Mouse (Mus musculus) lung, postnatal 0 days (tissue): Measurements from ENCODE around the gene Olfr923. TPM values are rescaled to one million over a fixed set of nuclear protein-coding genes. Genes with fewer than 3 reads are reported as not detected.
"Not testable (repeated sequence)": the region's sequence is repeated elsewhere in the genome, so short reads cannot be mapped to it uniquely, and the experiment has no call there.

Experiments used
- ATAC-seq: fragments of 200-750 bp; cut with Nextera tagmentation; 2 replicates; pipeline ENCODE4 v1.8.0; 2017; ENCODE audit warnings: moderate library complexity
- DNase-seq: peaks from one replicate; pipeline ENCODE4 v3.0.0-alpha.2; 2016; ENCODE audit warnings: low spot score
- H3K27ac ChIP-seq: fragments of 300-500 bp; sonication (generic); 2 replicates; pipeline ENCODE4 v1.5.1; 2014; ENCODE audit warnings: antibody characterized with exemption, mild to moderate bottlenecking, low read length, mixed read lengths
- H3K27me3 ChIP-seq: fragments of 300-500 bp; sonication (generic); replicated peaks from 2 replicates; pipeline ENCODE4 v1.6.1; 2014; ENCODE audit warnings: low read length, mixed read lengths; ENCODE audit not compliant: insufficient read depth
- H3K36me3 ChIP-seq: fragments of 300-500 bp; sonication (generic); 2 replicates; pipeline ENCODE4 v1.6.1; 2014; ENCODE audit warnings: low read length, mixed read lengths; ENCODE audit not compliant: insufficient read depth
- H3K4me1 ChIP-seq: fragments of 300-500 bp; sonication (generic); 2 replicates; pipeline ENCODE4 v1.6.1; 2014; ENCODE audit warnings: antibody characterized with exemption, low read depth, low read length, mixed read lengths; ENCODE audit not compliant: insufficient read depth
- H3K4me2 ChIP-seq: fragments of 300-500 bp; sonication (generic); replicated peaks from 2 replicates; pipeline ENCODE4 v1.6.1; 2014; ENCODE audit warnings: low read depth, mild to moderate bottlenecking, low read length, moderate library complexity, mixed read lengths
- H3K4me3 ChIP-seq: fragments of 300-500 bp; sonication (generic); 2 replicates; pipeline ENCODE4 v1.5.1; 2014; ENCODE audit warnings: low read depth, low read length
- H3K9ac ChIP-seq: fragments of 300-500 bp; sonication (generic); replicated peaks from 2 replicates; pipeline ENCODE4 v1.6.1; 2014; ENCODE audit warnings: low read depth, mild to moderate bottlenecking
- H3K9me3 ChIP-seq: fragments of 300-500 bp; sonication (generic); 2 replicates; pipeline ENCODE4 v1.6.1; 2016; ENCODE audit warnings: low read length, mixed read lengths
- CTCF ChIP-seq: IDR thresholded peaks from 2 replicates; pipeline ENCODE4 v1.5.1; 2016; ENCODE audit warnings: antibody characterized with exemption, mild to moderate bottlenecking
- EP300 ChIP-seq: IDR thresholded peaks from 2 replicates; pipeline ENCODE4 v1.6.1; 2016; ENCODE audit warnings: antibody characterized with exemption, mild to moderate bottlenecking, control low read depth
- WGBS: fragments of 180-500 bp; shearing (Covaris S2); extraction: QIAGEN DNeasy Blood & Tissue Kit; methylation state at CpG from one replicate; pipeline ENCODE4 v1.1.7; 2014; 5-methylcytosine and 5-hydroxymethylcytosine counted together
- polyA plus RNA-seq: library from polyadenylated mRNA; unstranded; fragments of >200 nt; fragmentation: Nextera tagmentation; extraction: Ambion mirVana; gene quantifications from 2 replicates; pipeline ENCODE4 v1.2.1, GENCODE M21; 2015

The Olfr923 gene
- polyA plus RNA-seq, 1 experiment from 2014 or later, result not detected

GRCm38 (mm10) chr9:38854760-38855159, 28.4 kb downstream of the Olfr923 start, which contains the start of gene Olfr26:
Gene Olfr26 (plus strand): TSS chr9:38855060.
- Histone ChIP-seq H3K4me1 (no peaks in the 10 kb centered on the region), H3K9ac (no peak within 1 kb of the TSS), H3K4me3 (no peak within 1 kb of the TSS), H3K27ac (no peak within 1 kb of the TSS), H3K9me3 (no peaks in the 10 kb centered on the region), H3K27me3 (no peaks in the 10 kb centered on the region), H3K36me3 (no peaks in the 10 kb centered on the region), H3K4me2 (no peak within 1 kb of the TSS)
- ATAC-seq, result no peak
- TF ChIP-seq CTCF (no peak), EP300 (no peak)
- no peak for DNase-seq

- 44% methylated on average over 2 of the region's 2 CpGs for WGBS
- not testable (repeated sequence) for H3K27ac ChIP-seq, H3K4me1 ChIP-seq, H3K9ac ChIP-seq, DNase-seq, H3K27me3 ChIP-seq, H3K4me3 ChIP-seq, H3K9me3 ChIP-seq, H3K4me2 ChIP-seq, H3K36me3 ChIP-seq, ATAC-seq
Measured at GRCm38 (mm10) chr9:38874880-38875279, 48.5 kb downstream of the Olfr923 start.

- H3K27me3 ChIP-seq, result no peaks in the 10 kb centered on the region
- ATAC-seq (no peak), DNase-seq (no peak)
- no peaks in the 10 kb centered on the region for H3K36me3 ChIP-seq
- no peak within 1 kb of the TSS for H3K4me3 ChIP-seq
- no peak within 1 kb of the TSS for H3K27ac ChIP-seq
- H3K9me3 ChIP-seq, result 0 out of 2 replicates have a peak, but pooled peaks cover 4% of the 10 kb centered on the region
- H3K9ac ChIP-seq, result no peak within 1 kb of the TSS
- WGBS, result 79% methylated on average over 2 of the region's 2 CpGs
- TF ChIP-seq CTCF (no peak), EP300 (no peak)
- H3K4me2 ChIP-seq, result no peak within 1 kb of the TSS
- no peaks in the 10 kb centered on the region for H3K4me1 ChIP-seq
Measured at GRCm38 (mm10) chr9:38876826-38877225, 50.5 kb downstream of the Olfr923 start, which contains the start of gene Olfr926. Gene Olfr926 (plus strand): TSS chr9:38877126.

Other genes starting within 250 kb of the Olfr923 start
- not detected in 2 replicates for gene Olfr912, start 246.4 kb upstream of the Olfr923 start, polyA plus RNA-seq
- not detected in 2 replicates for gene Olfr913, start 233.8 kb upstream of the Olfr923 start, polyA plus RNA-seq
- gene Olfr914, start 221.4 kb upstream of the Olfr923 start, polyA plus RNA-seq, result not detected in 2 replicates
- not detected in 2 replicates for gene Olfr916, start 166.7 kb upstream of the Olfr923 start, polyA plus RNA-seq
- not detected in 2 replicates for gene Olfr917, start 160.7 kb upstream of the Olfr923 start, polyA plus RNA-seq
- not detected in 2 replicates for gene Olfr918, start 151.9 kb upstream of the Olfr923 start, polyA plus RNA-seq
- gene Olfr919, start 122.9 kb upstream of the Olfr923 start, polyA plus RNA-seq, result not detected in 2 replicates
- gene Vwa5a, start 108.3 kb upstream of the Olfr923 start, polyA plus RNA-seq, result 30.3 and 34.9 TPM in 2 replicates
- gene Olfr920, start 74.2 kb upstream of the Olfr923 start, polyA plus RNA-seq, result 0.14 and 0.17 TPM in 2 replicates
- gene Olfr921, start 53.5 kb upstream of the Olfr923 start, polyA plus RNA-seq, result not detected in 2 replicates
- not detected in 2 replicates for gene Olfr922, start 11.9 kb upstream of the Olfr923 start, polyA plus RNA-seq
- gene Olfr924, start 17.9 kb downstream of the Olfr923 start, polyA plus RNA-seq, result not detected in 2 replicates
- gene Olfr26, start 28.5 kb downstream of the Olfr923 start, polyA plus RNA-seq, result not detected in 2 replicates
- gene Olfr926, start 50.6 kb downstream of the Olfr923 start, polyA plus RNA-seq, result not detected in 2 replicates
- gene Olfr930, start 103.3 kb downstream of the Olfr923 start, polyA plus RNA-seq, result not detected in 2 replicates
- gene Olfr933, start 145.8 kb downstream of the Olfr923 start, polyA plus RNA-seq, result not detected in 2 replicates
- not detected in 2 replicates for gene Olfr934, start 161.8 kb downstream of the Olfr923 start, polyA plus RNA-seq
- gene Olfr935, start 173.1 kb downstream of the Olfr923 start, polyA plus RNA-seq, result not detected in 2 replicates
- gene Olfr146, start 196.8 kb downstream of the Olfr923 start, polyA plus RNA-seq, result not detected in 2 replicates
- gene Olfr937, start 238.4 kb downstream of the Olfr923 start, polyA plus RNA-seq, result not detected in 2 replicates